Mouse (Mus musculus): ENCODE results near the gene Plxnb2. TPM values are rescaled to one million over a fixed set of nuclear protein-coding genes. Genes with fewer than 3 reads are reported as not detected.
A peak's percentile ranks its signal among the peaks of the same experiment; 100 is the strongest.

Gene Plxnb2
- polyA plus RNA-seq, 1 experiment = 376 TPM

GRCm38 (mm10) chr15:89122649-89123366 is 57.8 kb downstream of the Plxnb2 start, which contains the start of gene Tubgcp6:
Tubgcp6 (minus strand) TSS chr15:89123112.
- Histone ChIP-seq H3K36me3 (ENCODE audit: control insufficient read depth, insufficient read depth, low read length) (peaks cover 5% of the 10 kb centered on the region; the same call in 1 of the 2 replicates), H3K27ac (ENCODE audit: insufficient read depth, low read depth, low read length) (peak within 1 kb of the TSS; percentile 17; the same call in 1 of the 2 replicates), H3K27me3 (ENCODE audit: control insufficient read depth, insufficient read depth, low read length) (no peaks in the 10 kb centered on the region), H3K4me3 (ENCODE audit: low read depth, low read length) (peak within 1 kb of the TSS; percentile 96), H3K4me1 (ENCODE audit: control insufficient read depth, insufficient read depth, insufficient read length, low read length) (peaks cover 16% of the 10 kb centered on the region)
- under 1% methylated on average over 47 of the region's 47 CpGs for WGBS
- TF ChIP-seq POLR2A (IDR thresholded peaks at IDR 0.05; ENCODE audit: low read depth, low read length) (peak; percentile 36; the same call in 1 of the 2 replicates), CTCF (IDR thresholded peaks at IDR 0.05; ENCODE audit: extremely low read depth, insufficient read length, insufficient replicate concordance, low read depth, low read length) (no peak)

- peaks cover 30% of the 10 kb centered on the region for H3K36me3 ChIP-seq (ENCODE audit: control insufficient read depth, insufficient read depth, low read length)
- no peaks in the 10 kb centered on the region for H3K27me3 ChIP-seq (ENCODE audit: control insufficient read depth, insufficient read depth, low read length)
- TF ChIP-seq POLR2A (IDR thresholded peaks at IDR 0.05; ENCODE audit: low read depth, low read length) (no peak), CTCF (IDR thresholded peaks at IDR 0.05; ENCODE audit: extremely low read depth, insufficient read length, insufficient replicate concordance, low read depth, low read length) (no peak)
- H3K27ac ChIP-seq (ENCODE audit: insufficient read depth, low read depth, low read length) = no peak overlapping the region
- no peak overlapping the region for H3K4me3 ChIP-seq (ENCODE audit: low read depth, low read length)
- H3K4me1 ChIP-seq (ENCODE audit: control insufficient read depth, insufficient read depth, insufficient read length, low read length) = peaks cover 5% of the 10 kb centered on the region
Observed at GRCm38 (mm10) chr15:89118007-89118406, 62.6 kb downstream of the Plxnb2 start.

GRCm38 (mm10) chr15:89110147-89110546 is 70.4 kb downstream of the Plxnb2 start:
- Histone ChIP-seq H3K27me3 (ENCODE audit: control insufficient read depth, insufficient read depth, low read length) (no peaks in the 10 kb centered on the region), H3K4me1 (ENCODE audit: control insufficient read depth, insufficient read depth, insufficient read length, low read length) (no peaks in the 10 kb centered on the region), H3K4me3 (ENCODE audit: low read depth, low read length) (no peak overlapping the region), H3K27ac (ENCODE audit: insufficient read depth, low read depth, low read length) (no peak overlapping the region), H3K36me3 (ENCODE audit: control insufficient read depth, insufficient read depth, low read length) (peaks cover 62% of the 10 kb centered on the region)
- WGBS = 44% methylated on average over 9 of the region's 9 CpGs
- TF ChIP-seq CTCF (IDR thresholded peaks at IDR 0.05; ENCODE audit: extremely low read depth, insufficient read length, insufficient replicate concordance, low read depth, low read length) = 0 out of 2 replicates have a peak, but pooled peaks have one; percentile 8
- TF ChIP-seq POLR2A (IDR thresholded peaks at IDR 0.05; ENCODE audit: low read depth, low read length) = no peak

DNA sequence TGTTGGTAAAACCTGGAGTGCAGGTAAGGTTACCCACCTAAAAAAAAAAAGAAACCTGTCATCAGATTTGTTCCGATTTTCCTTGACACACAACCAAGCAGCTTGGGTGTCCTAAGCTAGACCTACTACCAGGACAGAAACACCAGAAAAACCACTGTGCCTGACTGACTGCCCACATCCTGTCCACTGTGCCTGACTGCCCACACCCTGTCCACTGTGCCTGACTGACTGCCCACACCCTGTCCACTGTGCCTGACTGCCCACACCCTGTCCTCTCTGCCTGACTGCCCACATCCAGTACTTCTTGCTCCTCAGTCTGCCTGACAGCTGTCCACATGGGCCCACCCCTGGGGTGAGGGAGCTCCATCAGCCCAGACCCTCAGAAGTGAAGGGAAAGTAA is 73.6 kb downstream of the Plxnb2 start:
- TF ChIP-seq POLR2A (IDR thresholded peaks at IDR 0.05; ENCODE audit: low read depth, low read length) = no peak
- no peak for TF ChIP-seq CTCF (IDR thresholded peaks at IDR 0.05; ENCODE audit: extremely low read depth, insufficient read length, insufficient replicate concordance, low read depth, low read length)
- 85% methylated on average over 1 of the region's 1 CpGs for WGBS
- H3K27me3 ChIP-seq (ENCODE audit: control insufficient read depth, insufficient read depth, low read length) = no peaks in the 10 kb centered on the region
- H3K27ac ChIP-seq (ENCODE audit: insufficient read depth, low read depth, low read length) = no peak overlapping the region
- H3K36me3 ChIP-seq (ENCODE audit: control insufficient read depth, insufficient read depth, low read length) = peaks cover 67% of the 10 kb centered on the region
- no peak overlapping the region for H3K4me3 ChIP-seq (ENCODE audit: low read depth, low read length)
- H3K4me1 ChIP-seq (ENCODE audit: control insufficient read depth, insufficient read depth, insufficient read length, low read length) = no peaks in the 10 kb centered on the region

DNA sequence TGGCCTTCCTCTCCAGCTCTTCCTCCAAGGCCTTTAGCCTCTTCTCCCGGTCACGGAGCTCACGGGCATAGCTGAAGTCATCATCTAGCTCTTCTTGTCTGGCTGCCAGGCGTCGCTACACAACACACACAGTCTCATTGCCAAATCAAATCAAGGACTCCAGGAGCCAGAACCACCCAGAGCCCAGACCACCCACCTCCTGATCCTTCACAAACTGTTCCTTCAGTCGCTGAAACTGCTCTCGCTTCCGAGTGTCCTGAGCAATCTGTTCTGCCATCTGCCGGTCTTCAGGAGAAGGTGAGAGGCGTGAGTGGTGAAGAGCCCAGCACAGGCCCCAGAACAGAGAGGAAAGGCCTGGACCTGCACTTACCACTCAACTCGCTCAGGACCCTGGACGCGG is 74.5 kb downstream of the Plxnb2 start:
- 89% methylated on average over 13 of the region's 13 CpGs for WGBS
- peaks cover 64% of the 10 kb centered on the region for H3K36me3 ChIP-seq (ENCODE audit: control insufficient read depth, insufficient read depth, low read length)

More for the DNA sequence above, 74.5 kb downstream of the Plxnb2 start:
- Histone ChIP-seq H3K4me3 (ENCODE audit: low read depth, low read length) (no peak overlapping the region), H3K4me1 (ENCODE audit: control insufficient read depth, insufficient read depth, insufficient read length, low read length) (no peaks in the 10 kb centered on the region), H3K27ac (ENCODE audit: insufficient read depth, low read depth, low read length) (no peak overlapping the region), H3K27me3 (ENCODE audit: control insufficient read depth, insufficient read depth, low read length) (no peaks in the 10 kb centered on the region)
- TF ChIP-seq POLR2A (IDR thresholded peaks at IDR 0.05; ENCODE audit: low read depth, low read length) (no peak), CTCF (IDR thresholded peaks at IDR 0.05; ENCODE audit: extremely low read depth, insufficient read length, insufficient replicate concordance, low read depth, low read length) (no peak)

Other genes with a start within 250 kb of the Plxnb2 start
- not detected in 2 replicates for gene Ttll8, start 226.4 kb downstream of the Plxnb2 start, polyA plus RNA-seq (2012; rRNA removed)
- gene Mlc1, start 201.8 kb downstream of the Plxnb2 start, polyA plus RNA-seq (2012; rRNA removed) = 0.05 and 0.08 TPM in 2 replicates
- not detected in 2 replicates for gene Mov10l1, start 197.9 kb downstream of the Plxnb2 start, polyA plus RNA-seq (2012; rRNA removed)
- gene Panx2, start 121.1 kb downstream of the Plxnb2 start, polyA plus RNA-seq (2012; rRNA removed) = 0.30 and 0.32 TPM in 2 replicates
- 81.6 and 90.9 TPM in 2 replicates for gene Trabd, start 105.7 kb downstream of the Plxnb2 start, polyA plus RNA-seq (2012; rRNA removed)
- 29.0 and 45.8 TPM in 2 replicates for gene Selenoo, start 91.7 kb downstream of the Plxnb2 start, polyA plus RNA-seq (2012; rRNA removed)
- 21.6 and 29.0 TPM in 2 replicates for gene Tubgcp6, start 57.7 kb downstream of the Plxnb2 start, polyA plus RNA-seq (2012; rRNA removed)
- gene Hdac10, start 52.1 kb downstream of the Plxnb2 start, polyA plus RNA-seq (2012; rRNA removed) = 13.2 and 19.0 TPM in 2 replicates
- 2.0 and 2.4 TPM in 2 replicates for gene Mapk12, start 40.1 kb downstream of the Plxnb2 start, polyA plus RNA-seq (2012; rRNA removed)
- gene Mapk11, start 31.2 kb downstream of the Plxnb2 start, polyA plus RNA-seq (2012; rRNA removed) = 2.3 and 3.2 TPM in 2 replicates
- 7.1 and 10.6 TPM in 2 replicates for gene Dennd6b, start 15.7 kb upstream of the Plxnb2 start, polyA plus RNA-seq (2012; rRNA removed)
- gene Ppp6r2, start 30.8 kb upstream of the Plxnb2 start, polyA plus RNA-seq (2012; rRNA removed) = 73.9 and 252 TPM in 2 replicates
- 123 and 189 TPM in 2 replicates for gene Sbf1, start 134.5 kb upstream of the Plxnb2 start, polyA plus RNA-seq (2012; rRNA removed)
- gene Adm2, start 141.9 kb upstream of the Plxnb2 start, polyA plus RNA-seq (2012; rRNA removed) = 0.98 and 5.4 TPM in 2 replicates
- gene Miox, start 153.6 kb upstream of the Plxnb2 start, polyA plus RNA-seq (2012; rRNA removed) = 0.10 and 0.43 TPM in 2 replicates
- 22.8 and 33.3 TPM in 2 replicates for gene Lmf2, start 174.9 kb upstream of the Plxnb2 start, polyA plus RNA-seq (2012; rRNA removed)
- 56.8 and 149 TPM in 2 replicates for gene Ncaph2, start 174.9 kb upstream of the Plxnb2 start, polyA plus RNA-seq (2012; rRNA removed)
- 239 and 317 TPM in 2 replicates for gene Sco2, start 193.1 kb upstream of the Plxnb2 start, polyA plus RNA-seq (2012; rRNA removed)
- 114 and 152 TPM in 2 replicates for gene Tymp, start 196.3 kb upstream of the Plxnb2 start, polyA plus RNA-seq (2012; rRNA removed)
- 46.1 and 142 TPM in 2 replicates for gene Odf3b, start 198.5 kb upstream of the Plxnb2 start, polyA plus RNA-seq (2012; rRNA removed)
- 1.1 and 1.4 TPM in 2 replicates for gene Klhdc7b, start 204.1 kb upstream of the Plxnb2 start, polyA plus RNA-seq (2012; rRNA removed)
- gene Syce3, start 229.7 kb upstream of the Plxnb2 start, polyA plus RNA-seq (2012; rRNA removed) = 0.60 and 0.93 TPM in 2 replicates
- 1.4 and 3.4 TPM in 2 replicates for gene Cpt1b, start 245.1 kb upstream of the Plxnb2 start, polyA plus RNA-seq (2012; rRNA removed)
- 0.17 and 0.76 TPM in 2 replicates for gene C730034F03Rik, start 248.8 kb upstream of the Plxnb2 start, polyA plus RNA-seq (2012; rRNA removed)
- 3.0 and 5.0 TPM in 2 replicates for gene Gm44502, start 248.9 kb upstream of the Plxnb2 start, polyA plus RNA-seq (2012; rRNA removed)
- 45.6 and 104 TPM in 2 replicates for gene Chkb, start 249.1 kb upstream of the Plxnb2 start, polyA plus RNA-seq (2012; rRNA removed)

Data from small intestine, adult 2 months (tissue).